Mouse (Mus musculus) erythroblast, embryonic 14.5 days (primary cell): ENCODE measurements around the gene Pck2. TPM values are rescaled to one million over a fixed set of nuclear protein-coding genes. Genes with fewer than 3 reads are reported as not detected.

ENCODE experiments used
- H3K27me3 ChIP-seq: 2 replicates; pipeline ENCODE4 v1.6.1; 2012; ENCODE audit warnings: inconsistent platforms; ENCODE audit not compliant: control insufficient read depth
- H3K36me3 ChIP-seq: 2 replicates; pipeline ENCODE4 v1.6.1; 2012; ENCODE audit warnings: mild to moderate bottlenecking, inconsistent platforms; ENCODE audit not compliant: control insufficient read depth
- H3K4me1 ChIP-seq: 2 replicates; pipeline ENCODE4 v1.6.1; 2012; ENCODE audit warnings: inconsistent platforms; ENCODE audit not compliant: control insufficient read depth
- H3K4me3 ChIP-seq: replicated peaks from 2 replicates; pipeline ENCODE3; 2012; ENCODE audit warnings: moderate library complexity, mild to moderate bottlenecking, inconsistent platforms
- H3K9me3 ChIP-seq: 2 replicates; pipeline ENCODE4 v1.6.1; 2012; ENCODE audit warnings: low read length, inconsistent platforms, mixed read lengths; ENCODE audit not compliant: control insufficient read depth
- GATA1 ChIP-seq: IDR thresholded peaks from 2 replicates; pipeline ENCODE4 v1.6.1; 2012; ENCODE audit warnings: low read length, inconsistent platforms, mixed read lengths
- TAL1 ChIP-seq: IDR thresholded peaks from 3 replicates; pipeline ENCODE4 v1.6.1; 2012; ENCODE audit warnings: low read length, inconsistent platforms, mixed read lengths
- polyA plus RNA-seq: library from polyadenylated mRNA; stranded (reverse); fragments of >175 nt; gene quantifications from 2 replicates; pipeline ENCODE4 v1.2.3, GENCODE M21; 2012

The Pck2 gene
- polyA plus RNA-seq, 1 experiment, result 6.1 TPM

DNA sequence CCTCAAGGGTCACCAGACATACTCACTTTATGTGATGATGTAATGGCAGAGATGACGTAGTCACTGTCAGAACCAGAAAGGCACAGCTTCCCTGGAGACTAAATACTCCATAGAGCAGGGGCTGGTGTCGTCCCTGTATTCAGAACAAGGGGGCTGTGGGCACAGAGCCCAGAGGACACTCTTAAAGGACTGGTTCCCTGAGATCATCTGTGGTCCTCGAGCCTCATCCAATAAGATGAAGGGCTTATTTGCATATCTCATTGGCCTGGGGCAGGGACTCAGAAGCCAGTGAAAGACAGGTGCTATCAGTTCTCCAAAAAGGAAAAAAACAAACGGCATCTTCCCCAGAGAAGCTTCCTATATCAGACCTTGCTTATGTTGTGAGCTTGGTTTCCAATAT is 16.0 kb upstream of the Pck2 start:
- peaks cover 7% of the 10 kb centered on the region for H3K4me1 ChIP-seq
- H3K4me3 ChIP-seq, result no peak overlapping the region
- TF ChIP-seq GATA1 (no peak), TAL1 (no peak)
- H3K9me3 ChIP-seq, result peaks cover 6% of the 10 kb centered on the region; the same call in 1 of the 2 replicates
- H3K36me3 ChIP-seq, result no peaks in the 10 kb centered on the region
- peaks cover 76% of the 10 kb centered on the region for H3K27me3 ChIP-seq

GRCm38 (mm10) chr14:55524785-55525184 is 15.3 kb upstream of the Pck2 start, which contains the start of gene Nrl:
Gene Nrl (minus strand): TSS chr14:55524981.
- peaks cover 76% of the 10 kb centered on the region for H3K27me3 ChIP-seq
- no peaks in the 10 kb centered on the region for H3K36me3 ChIP-seq
- H3K4me3 ChIP-seq, result no peak within 1 kb of the TSS
- H3K9me3 ChIP-seq, result peaks cover 6% of the 10 kb centered on the region; the same call in 1 of the 2 replicates
- TF ChIP-seq TAL1 (no peak), GATA1 (no peak)
- peaks cover 7% of the 10 kb centered on the region for H3K4me1 ChIP-seq

DNA sequence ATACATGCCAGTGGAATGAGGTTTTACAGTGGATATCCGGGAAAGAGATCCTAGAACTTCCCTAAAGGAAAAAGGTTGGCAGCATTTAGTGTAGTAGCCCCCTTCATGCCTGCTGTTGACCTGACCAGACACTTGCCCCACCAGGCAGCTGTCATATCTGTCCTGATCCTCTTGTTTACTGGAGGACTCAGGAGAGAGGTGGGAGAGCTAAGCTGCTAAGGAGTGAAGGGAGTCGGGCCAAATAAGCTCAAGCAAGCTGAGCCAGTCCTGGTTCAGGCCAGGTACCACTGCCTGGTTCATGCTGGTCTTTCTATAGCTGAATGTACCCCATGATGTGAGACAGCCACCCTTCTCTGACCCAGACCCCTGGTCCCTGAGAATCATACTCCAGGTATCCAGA is 13.4 kb upstream of the Pck2 start:
- Histone ChIP-seq H3K27me3 (peaks cover 65% of the 10 kb centered on the region), H3K4me3 (no peak overlapping the region)

GRCm38 (mm10) chr14:55527940-55528339 is 12.1 kb upstream of the Pck2 start:
- H3K27me3 ChIP-seq, result peaks cover 54% of the 10 kb centered on the region
- H3K4me3 ChIP-seq, result no peak overlapping the region
- H3K4me1 ChIP-seq, result no peaks in the 10 kb centered on the region; the same call in 1 of the 2 replicates
- no peaks in the 10 kb centered on the region for H3K36me3 ChIP-seq
- H3K9me3 ChIP-seq, result no peaks in the 10 kb centered on the region
- TF ChIP-seq TAL1 (no peak), GATA1 (no peak)

More for the DNA sequence above, 13.4 kb upstream of the Pck2 start:
- Histone ChIP-seq H3K9me3 (no peaks in the 10 kb centered on the region; the same call in 1 of the 2 replicates), H3K36me3 (no peaks in the 10 kb centered on the region), H3K4me1 (no peaks in the 10 kb centered on the region; the same call in 1 of the 2 replicates)
- no peak for TF ChIP-seq GATA1
- no peak for TF ChIP-seq TAL1

GRCm38 (mm10) chr14:55536116-55536745 is 3.8 kb upstream of the Pck2 start:
- H3K4me1 ChIP-seq, result peaks cover 41% of the 10 kb centered on the region
- no peaks in the 10 kb centered on the region for H3K36me3 ChIP-seq
- no peaks in the 10 kb centered on the region for H3K9me3 ChIP-seq
- no peak for TF ChIP-seq GATA1
- TF ChIP-seq TAL1, result no peak
- H3K4me3 ChIP-seq, result no peak overlapping the region
- peaks cover 4% of the 10 kb centered on the region; the same call in 1 of the 2 replicates for H3K27me3 ChIP-seq

DNA sequence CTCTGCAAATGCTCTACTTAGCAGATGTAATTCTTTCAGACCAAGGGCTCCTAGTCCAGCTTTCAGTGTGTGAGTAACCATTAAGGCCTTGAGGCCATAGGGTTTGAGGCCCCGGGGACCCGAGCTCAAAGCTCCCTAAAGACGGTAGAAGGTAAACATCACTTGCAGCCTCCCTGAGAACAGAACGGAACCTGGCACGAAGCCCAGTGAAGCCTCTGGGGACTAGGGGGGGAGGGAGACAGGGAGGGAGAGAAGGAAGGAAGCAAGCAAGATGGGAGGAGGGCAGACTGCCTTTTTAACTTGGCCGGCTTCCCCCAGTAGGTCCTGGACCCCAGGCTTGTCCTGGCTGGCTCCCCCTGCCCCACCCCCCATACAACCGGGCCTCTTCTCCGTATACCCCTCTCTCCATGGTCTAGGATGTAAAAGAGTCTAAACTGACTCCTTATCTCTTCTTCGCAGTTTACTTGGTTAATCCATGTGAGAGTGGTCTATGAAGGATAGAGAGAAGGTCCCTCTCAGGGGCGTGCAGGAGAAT is 788 bp downstream of the Pck2 start:
- TF ChIP-seq TAL1 (no peak), GATA1 (no peak)
- peaks cover 42% of the 10 kb centered on the region for H3K36me3 ChIP-seq
- no peaks in the 10 kb centered on the region for H3K27me3 ChIP-seq
- H3K4me3 ChIP-seq, result peak overlapping the region; percentile 84
- H3K9me3 ChIP-seq, result no peaks in the 10 kb centered on the region
- peaks cover 59% of the 10 kb centered on the region for H3K4me1 ChIP-seq

GRCm38 (mm10) chr14:55542268-55542667 is 2.2 kb downstream of the Pck2 start:
- H3K27me3 ChIP-seq, result no peaks in the 10 kb centered on the region
- H3K9me3 ChIP-seq, result no peaks in the 10 kb centered on the region
- peaks cover 46% of the 10 kb centered on the region for H3K4me1 ChIP-seq
- H3K4me3 ChIP-seq, result peak overlapping the region; percentile 5
- peaks cover 56% of the 10 kb centered on the region for H3K36me3 ChIP-seq
- no peak for TF ChIP-seq TAL1

GRCm38 (mm10) chr14:55544334-55544733 is 4.3 kb downstream of the Pck2 start:
- Histone ChIP-seq H3K36me3 (peaks cover 77% of the 10 kb centered on the region), H3K9me3 (no peaks in the 10 kb centered on the region), H3K4me3 (no peak overlapping the region), H3K27me3 (no peaks in the 10 kb centered on the region), H3K4me1 (peaks cover 41% of the 10 kb centered on the region)
- no peak for TF ChIP-seq GATA1
- TF ChIP-seq TAL1, result no peak

DNA sequence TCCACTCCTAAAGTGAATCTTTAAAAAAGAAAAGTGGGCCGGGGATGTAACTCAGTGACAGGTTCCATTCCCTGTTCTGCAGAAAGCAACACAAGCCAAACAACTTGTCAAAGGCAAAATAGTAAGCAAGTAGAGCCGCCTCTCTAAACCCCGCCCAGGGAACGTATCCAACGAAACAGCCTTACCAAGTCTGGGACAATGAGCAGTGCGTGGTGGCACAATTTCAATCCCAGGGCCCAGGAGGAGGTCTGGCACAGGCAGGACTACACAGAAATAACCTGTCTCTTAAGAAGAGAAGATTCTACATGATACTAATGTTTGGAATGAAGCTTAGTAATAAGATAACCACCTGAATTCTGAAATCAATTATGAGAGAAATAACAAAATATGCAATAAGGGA is 10.1 kb downstream of the Pck2 start:
- no peak for TF ChIP-seq TAL1
- no peak for TF ChIP-seq GATA1
- Histone ChIP-seq H3K9me3 (no peaks in the 10 kb centered on the region), H3K36me3 (peaks cover 58% of the 10 kb centered on the region), H3K27me3 (no peaks in the 10 kb centered on the region), H3K4me3 (no peak overlapping the region), H3K4me1 (peaks cover 24% of the 10 kb centered on the region)
